Mouse (Mus musculus): ENCODE results near the gene Rabgef1.

DNA sequence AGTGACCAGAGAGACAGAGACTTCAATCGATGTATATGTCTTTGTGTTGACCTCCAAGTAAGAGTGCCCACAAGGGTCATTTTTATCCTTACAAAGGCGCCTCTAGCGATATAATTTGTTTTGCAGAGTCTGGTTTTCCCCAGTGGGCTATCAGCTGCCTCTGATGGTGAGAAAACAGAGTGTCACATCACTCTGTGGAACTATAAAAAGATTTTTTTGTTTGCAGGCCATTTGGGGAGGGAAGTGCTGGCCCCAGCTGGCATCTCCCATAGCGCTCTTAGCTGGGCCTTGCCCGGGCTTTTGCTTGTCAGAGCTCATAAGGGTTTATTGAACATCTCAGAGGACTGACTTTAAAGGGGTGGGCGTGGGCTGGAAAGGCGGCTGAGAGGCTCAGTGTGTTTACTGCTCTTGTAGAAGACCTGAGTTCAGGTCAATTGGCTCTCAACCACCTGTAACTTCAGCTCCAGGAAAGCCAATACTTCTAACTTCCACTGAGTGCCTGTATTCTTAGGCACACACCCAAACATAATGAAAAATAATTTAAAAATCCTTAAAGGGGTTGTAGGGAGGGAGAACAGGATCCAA is 21.8 kb upstream of the Rabgef1 start:
- TF ChIP-seq TBP (IDR thresholded peaks at IDR 0.05; ENCODE audit: low read depth, low read length) (no peak), HCFC1 (IDR thresholded peaks at IDR 0.05; ENCODE audit: low read depth, low read length) (no peak)

All from MEL (cell line).